Mouse (Mus musculus) testis, adult 2 months (tissue): Measurements from ENCODE around the gene Plaa. TPM values are rescaled to one million over a fixed set of nuclear protein-coding genes. Genes with fewer than 3 reads are reported as not detected.

Experiments used
- H3K27ac ChIP-seq: fragments of 200-500 bp; 2 replicates; pipeline ENCODE4 v1.5.1; 2012; ENCODE audit warnings: low read depth, low read length; ENCODE audit not compliant: control insufficient read depth, insufficient read depth
- H3K27me3 ChIP-seq: fragments of 200-500 bp; 2 replicates; pipeline ENCODE4 v1.6.1; 2012; ENCODE audit warnings: mild to moderate bottlenecking, low read length, moderate library complexity; ENCODE audit not compliant: control insufficient read depth, insufficient read depth
- H3K36me3 ChIP-seq: fragments of 200-500 bp; 2 replicates; pipeline ENCODE4 v1.6.1; 2012; ENCODE audit warnings: mild to moderate bottlenecking, low read length; ENCODE audit not compliant: control insufficient read depth, insufficient read depth
- H3K4me1 ChIP-seq: fragments of 200-500 bp; 2 replicates; pipeline ENCODE4 v1.6.1; 2012; ENCODE audit warnings: low read length; ENCODE audit not compliant: control insufficient read depth, insufficient read depth
- H3K4me3 ChIP-seq: fragments of 200-500 bp; 2 replicates; pipeline ENCODE4 v1.5.1; 2012; ENCODE audit warnings: low read depth, mild to moderate bottlenecking, low read length, moderate library complexity, mixed read lengths; ENCODE audit not compliant: control insufficient read depth
- CTCF ChIP-seq: fragments of 200-500 bp; IDR thresholded peaks from 2 replicates; pipeline ENCODE4 v1.5.1; 2012; ENCODE audit warnings: low read depth, mild to moderate bottlenecking, inconsistent platforms, low read length, moderate library complexity; ENCODE audit not compliant: control insufficient read depth, insufficient read depth, insufficient replicate concordance
- POLR2A ChIP-seq: fragments of 200-500 bp; IDR thresholded peaks from 2 replicates; pipeline ENCODE4 v1.6.1; 2012; ENCODE audit warnings: low read depth, mild to moderate bottlenecking, inconsistent platforms, low read length, moderate library complexity; ENCODE audit not compliant: control insufficient read depth
- polyA plus RNA-seq: library from polyadenylated mRNA; depleted of rRNA; stranded (reverse); fragments of >200 nt; gene quantifications from 2 replicates; pipeline ENCODE4 v1.2.3, GENCODE M21; 2012; rRNA removed

Gene Plaa
- polyA plus RNA-seq, 1 experiment: 16.3 TPM

GRCm38 (mm10) chr4:94554955-94555494 is 48.0 kb downstream of the Plaa start:
- Histone ChIP-seq H3K36me3 (no peaks in the 10 kb centered on the region; the same call in 1 of the 2 replicates), H3K27ac (no peak overlapping the region), H3K27me3 (no peaks in the 10 kb centered on the region), H3K4me1 (no peaks in the 10 kb centered on the region), H3K4me3 (peak overlapping the region; percentile 13; the same call in 1 of the 2 replicates)
- TF ChIP-seq POLR2A (no peak), CTCF (no peak)

GRCm38 (mm10) chr4:94544321-94544720 is 58.7 kb downstream of the Plaa start:
- no peaks in the 10 kb centered on the region for H3K4me1 ChIP-seq
- H3K4me3 ChIP-seq: no peak overlapping the region
- no peaks in the 10 kb centered on the region for H3K27me3 ChIP-seq
- H3K27ac ChIP-seq: no peak overlapping the region
- TF ChIP-seq CTCF (no peak), POLR2A (no peak)
- H3K36me3 ChIP-seq: peaks cover 1% of the 10 kb centered on the region; the same call in 1 of the 2 replicates

- Histone ChIP-seq H3K4me1 (no peaks in the 10 kb centered on the region), H3K27ac (no peak overlapping the region), H3K27me3 (no peaks in the 10 kb centered on the region), H3K4me3 (no peak overlapping the region), H3K36me3 (no peaks in the 10 kb centered on the region)
- TF ChIP-seq POLR2A (no peak), CTCF (no peak)
Observed at GRCm38 (mm10) chr4:94543041-94543440, 60.0 kb downstream of the Plaa start.

- no peak overlapping the region for H3K27ac ChIP-seq
- H3K27me3 ChIP-seq: no peaks in the 10 kb centered on the region
- H3K4me3 ChIP-seq: no peak overlapping the region
- TF ChIP-seq POLR2A (no peak), CTCF (no peak)
- no peaks in the 10 kb centered on the region for H3K4me1 ChIP-seq
- H3K36me3 ChIP-seq: no peaks in the 10 kb centered on the region
Observed at GRCm38 (mm10) chr4:94533205-94533604, 69.8 kb downstream of the Plaa start.

GRCm38 (mm10) chr4:94529448-94529847 is 73.6 kb downstream of the Plaa start:
- Histone ChIP-seq H3K36me3 (no peaks in the 10 kb centered on the region), H3K27ac (no peak overlapping the region), H3K27me3 (no peaks in the 10 kb centered on the region), H3K4me1 (no peaks in the 10 kb centered on the region), H3K4me3 (no peak overlapping the region)
- no peak for TF ChIP-seq POLR2A
- no peak for TF ChIP-seq CTCF

GRCm38 (mm10) chr4:94523321-94523720 is 79.7 kb downstream of the Plaa start:
- Histone ChIP-seq H3K36me3 (no peaks in the 10 kb centered on the region), H3K27me3 (no peaks in the 10 kb centered on the region), H3K27ac (no peak overlapping the region), H3K4me1 (no peaks in the 10 kb centered on the region), H3K4me3 (no peak overlapping the region)
- TF ChIP-seq POLR2A (no peak), CTCF (no peak)

GRCm38 (mm10) chr4:94517631-94518030 is 85.4 kb downstream of the Plaa start:
- Histone ChIP-seq H3K27ac (no peak overlapping the region), H3K27me3 (no peaks in the 10 kb centered on the region), H3K36me3 (no peaks in the 10 kb centered on the region), H3K4me1 (no peaks in the 10 kb centered on the region), H3K4me3 (no peak overlapping the region)
- TF ChIP-seq POLR2A (no peak), CTCF (no peak)

Other genes starting within 250 kb of the Plaa start
- 0.25 and 0.75 TPM in 2 replicates for gene Gm10306, start 46.7 kb downstream of the Plaa start, polyA plus RNA-seq
- 2.2 and 3.7 TPM in 2 replicates for gene Caap1, start 46.4 kb downstream of the Plaa start, polyA plus RNA-seq
- gene Ift74, start 11.2 kb upstream of the Plaa start, polyA plus RNA-seq: 41.3 and 53.7 TPM in 2 replicates
- gene Lrrc19, start 46.9 kb upstream of the Plaa start, polyA plus RNA-seq: not detected in 2 replicates
- gene Tek, start 136.0 kb upstream of the Plaa start, polyA plus RNA-seq: 0.78 and 1.3 TPM in 2 replicates